Mouse (Mus musculus) myocyte (in vitro differentiated cells): ENCODE measurements around the gene Olfml2b. TPM values are rescaled to one million over a fixed set of nuclear protein-coding genes. Genes with fewer than 3 reads are reported as not detected.

ENCODE experiments used
- H3K27me3 ChIP-seq: one replicate; pipeline ENCODE4 v1.6.1; 2011; ENCODE audit not compliant: control insufficient read depth, insufficient read depth, insufficient read length
- H3K36me3 ChIP-seq: one replicate; pipeline ENCODE4 v1.6.1; 2011; ENCODE audit not compliant: control insufficient read depth, insufficient read depth
- H3K4me2 ChIP-seq: one replicate; pipeline ENCODE4 v1.6.1; 2011; ENCODE audit warnings: low read depth, control low read depth
- H3K4me3 ChIP-seq: one replicate; pipeline ENCODE4 v1.5.1; 2011; ENCODE audit warnings: mild to moderate bottlenecking, control low read depth, moderate library complexity
- H3K79me2 ChIP-seq: one replicate; pipeline ENCODE4 v1.6.1; 2011; ENCODE audit not compliant: control insufficient read depth, insufficient read depth
- H3ac ChIP-seq: one replicate; pipeline ENCODE4 v1.6.1; 2011; ENCODE audit not compliant: control insufficient read depth, insufficient read length
- E2F4 ChIP-seq: IDR thresholded peaks from one replicate; pipeline ENCODE4 v1.6.1; 2011; ENCODE audit warnings: mild to moderate bottlenecking, control low read depth, moderate library complexity; ENCODE audit not compliant: insufficient read depth
- MYOD1 ChIP-seq, 3 experiments: IDR thresholded peaks; one replicate each; pipeline ENCODE4 v1.6.1; 2011; ENCODE audit warnings: control low read depth in 2 of 3, low read depth in 2 of 3, mild to moderate bottlenecking in 2 of 3, moderate library complexity in 1 of 3; ENCODE audit not compliant: insufficient read length in 2 of 3, control insufficient read depth in 1 of 3
- MYOG ChIP-seq, 3 experiments: IDR thresholded peaks; one replicate each; pipeline ENCODE4 v1.6.1; 2011; ENCODE audit warnings: control low read depth in 2 of 3, low read depth in 2 of 3, mild to moderate bottlenecking in 2 of 3; ENCODE audit not compliant: insufficient read length in 2 of 3, control insufficient read depth in 1 of 3, insufficient read depth in 1 of 3
- POLR2A ChIP-seq: IDR thresholded peaks from one replicate; pipeline ENCODE4 v1.6.1; 2011; ENCODE audit warnings: low read depth, mild to moderate bottlenecking, control low read depth, moderate library complexity; ENCODE audit not compliant: insufficient read length
- POLR2AphosphoS2 ChIP-seq: IDR thresholded peaks from one replicate; pipeline ENCODE4 v1.6.1; 2011; ENCODE audit warnings: low read depth, control low read depth; ENCODE audit not compliant: insufficient read length
- REST ChIP-seq: IDR thresholded peaks from one replicate; pipeline ENCODE4 v1.6.1; 2011; ENCODE audit warnings: mild to moderate bottlenecking, control low read depth, moderate library complexity; ENCODE audit not compliant: insufficient read depth, insufficient read length
- SRF ChIP-seq: IDR thresholded peaks from one replicate; pipeline ENCODE4 v1.6.1; 2011; ENCODE audit warnings: low read depth; ENCODE audit not compliant: control insufficient read depth, insufficient read length
- TCF12 ChIP-seq: IDR thresholded peaks from one replicate; pipeline ENCODE4 v1.6.1; 2011; ENCODE audit warnings: mild to moderate bottlenecking, control low read depth; ENCODE audit not compliant: poor library complexity, insufficient read depth, severe bottlenecking
- TCF3 ChIP-seq: IDR thresholded peaks from one replicate; pipeline ENCODE4 v1.6.1; 2011; ENCODE audit warnings: low read depth, control low read depth; ENCODE audit not compliant: insufficient read length
- USF1 ChIP-seq: IDR thresholded peaks from one replicate; pipeline ENCODE4 v1.6.1; 2011; ENCODE audit warnings: low read depth, mild to moderate bottlenecking, control low read depth, moderate library complexity
- polyA plus RNA-seq: library from polyadenylated mRNA; unstranded; fragments of >200 nt; fragmentation: generic; extraction: Trizol; gene quantifications from one replicate; pipeline ENCODE4 v1.2.1, GENCODE M21; 2012; ENCODE audit warnings: missing spikeins

Olfml2b gene
- polyA plus RNA-seq, 1 experiment: 69.0 TPM

DNA sequence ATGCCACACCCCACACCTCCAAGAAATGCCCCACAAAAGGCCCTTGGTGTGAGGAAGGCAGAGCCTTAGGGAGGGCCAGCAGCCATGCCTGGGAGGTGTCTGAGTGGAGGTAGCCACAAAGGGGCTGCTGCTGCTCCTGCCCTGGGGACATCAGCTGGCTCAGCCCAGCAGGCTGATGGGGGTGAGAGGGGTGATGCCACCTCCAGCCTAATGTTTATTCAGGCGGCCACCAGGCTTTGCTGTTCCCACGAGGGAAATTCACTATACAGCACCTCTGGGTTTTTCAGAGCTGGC, 12.8 kb downstream of the Olfml2b start:
- Histone ChIP-seq H3K79me2 (no peaks in the 10 kb centered on the region), H3K4me3 (no peak overlapping the region), H3K36me3 (peaks cover 10% of the 10 kb centered on the region), H3K4me2 (peak overlapping the region; percentile 48), H3K27me3 (no peaks in the 10 kb centered on the region), H3ac (no peak overlapping the region)
- peak in 2 of 3 experiments; percentile 34 to 59 for TF ChIP-seq MYOG (IDR thresholded peaks at IDR 0.05; ENCODE audit: control insufficient read depth in 1 of 3, insufficient read depth in 1 of 3, insufficient read length in 2 of 3, low read depth in 2 of 3)
- TF ChIP-seq SRF: no peak
- peak in 1 of 3 experiments; percentile 70 for TF ChIP-seq MYOD1 (IDR thresholded peaks at IDR 0.05; ENCODE audit: control insufficient read depth in 1 of 3, insufficient read length in 2 of 3, low read depth in 2 of 3)
- no peak for TF ChIP-seq TCF3

GRCm38 (mm10) chr1:170657643-170658314, 13.4 kb downstream of the Olfml2b start:
- Histone ChIP-seq H3K36me3 (peaks cover 8% of the 10 kb centered on the region), H3K4me2 (peak overlapping the region; percentile 48), H3K27me3 (no peaks in the 10 kb centered on the region), H3K4me3 (no peak overlapping the region), H3ac (no peak overlapping the region), H3K79me2 (no peaks in the 10 kb centered on the region)
- TF ChIP-seq TCF3: no peak
- TF ChIP-seq MYOG (IDR thresholded peaks at IDR 0.05; ENCODE audit: control insufficient read depth in 1 of 3, insufficient read depth in 1 of 3, insufficient read length in 2 of 3, low read depth in 2 of 3): peak in 2 of 3 experiments; percentile 39 to 67
- peak; percentile 5 to 75 (median 40) for TF ChIP-seq MYOD1 (IDR thresholded peaks at IDR 0.05; ENCODE audit: control insufficient read depth in 1 of 3, insufficient read length in 2 of 3, low read depth in 2 of 3)
- TF ChIP-seq SRF: no peak

- Histone ChIP-seq H3K79me2 (no peaks in the 10 kb centered on the region), H3K36me3 (peaks cover 5% of the 10 kb centered on the region), H3K4me2 (no peak overlapping the region), H3ac (no peak overlapping the region), H3K4me3 (no peak overlapping the region), H3K27me3 (no peaks in the 10 kb centered on the region)
- TF ChIP-seq MYOD1 (IDR thresholded peaks at IDR 0.05; ENCODE audit: control insufficient read depth in 1 of 3, insufficient read length in 2 of 3, low read depth in 2 of 3) (no peak), SRF (no peak), POLR2AphosphoS2 (no peak), TCF12 (no peak), MYOG (IDR thresholded peaks at IDR 0.05; ENCODE audit: control insufficient read depth in 1 of 3, insufficient read depth in 1 of 3, insufficient read length in 2 of 3, low read depth in 2 of 3) (no peak), POLR2A (no peak)
Observed at GRCm38 (mm10) chr1:170659260-170659659, 14.9 kb downstream of the Olfml2b start.

- TF ChIP-seq MYOG (IDR thresholded peaks at IDR 0.05; ENCODE audit: control insufficient read depth in 1 of 3, insufficient read depth in 1 of 3, insufficient read length in 2 of 3, low read depth in 2 of 3): peak in 1 of 3 experiments; percentile 36
- TF ChIP-seq E2F4: no peak
- Histone ChIP-seq H3K4me2 (peak overlapping the region; percentile 96), H3K27me3 (no peaks in the 10 kb centered on the region), H3K79me2 (no peaks in the 10 kb centered on the region), H3ac (no peak overlapping the region), H3K36me3 (peaks cover 19% of the 10 kb centered on the region), H3K4me3 (no peak overlapping the region)
Observed at GRCm38 (mm10) chr1:170664620-170665185, 20.4 kb downstream of the Olfml2b start.

DNA sequence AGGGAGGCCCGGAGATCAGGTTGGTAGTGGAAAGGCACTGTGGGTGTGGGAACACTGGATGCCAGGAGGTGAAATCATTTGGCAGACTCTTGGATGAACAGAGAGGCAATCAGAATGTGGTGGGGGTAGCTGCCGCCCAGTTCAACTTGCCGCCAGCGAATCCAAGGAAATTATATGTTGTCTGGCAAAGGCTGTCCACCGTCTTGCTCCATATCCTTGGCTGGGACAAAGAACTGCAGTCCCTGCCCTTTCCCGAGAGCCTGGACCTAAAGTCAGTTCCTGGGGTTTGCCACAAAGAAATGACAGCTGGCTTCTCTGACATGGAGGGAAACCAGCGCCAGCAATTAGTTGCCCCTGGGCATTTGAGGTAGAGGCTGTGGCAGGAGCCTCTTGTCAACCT, 20.9 kb downstream of the Olfml2b start:
- peaks cover 24% of the 10 kb centered on the region for H3K36me3 ChIP-seq
- no peak for TF ChIP-seq REST
- TF ChIP-seq POLR2A: no peak
- TF ChIP-seq MYOD1 (IDR thresholded peaks at IDR 0.05; ENCODE audit: control insufficient read depth in 1 of 3, insufficient read length in 2 of 3, low read depth in 2 of 3): peak in 2 of 3 experiments; percentile 31 to 38
- TF ChIP-seq MYOG (IDR thresholded peaks at IDR 0.05; ENCODE audit: control insufficient read depth in 1 of 3, insufficient read depth in 1 of 3, insufficient read length in 2 of 3, low read depth in 2 of 3): peak in 2 of 3 experiments; percentile 25 to 75
- H3K79me2 ChIP-seq: no peaks in the 10 kb centered on the region
- H3K4me3 ChIP-seq: no peak overlapping the region
- no peak overlapping the region for H3ac ChIP-seq
- peak overlapping the region; percentile 96 for H3K4me2 ChIP-seq
- H3K27me3 ChIP-seq: no peaks in the 10 kb centered on the region

DNA sequence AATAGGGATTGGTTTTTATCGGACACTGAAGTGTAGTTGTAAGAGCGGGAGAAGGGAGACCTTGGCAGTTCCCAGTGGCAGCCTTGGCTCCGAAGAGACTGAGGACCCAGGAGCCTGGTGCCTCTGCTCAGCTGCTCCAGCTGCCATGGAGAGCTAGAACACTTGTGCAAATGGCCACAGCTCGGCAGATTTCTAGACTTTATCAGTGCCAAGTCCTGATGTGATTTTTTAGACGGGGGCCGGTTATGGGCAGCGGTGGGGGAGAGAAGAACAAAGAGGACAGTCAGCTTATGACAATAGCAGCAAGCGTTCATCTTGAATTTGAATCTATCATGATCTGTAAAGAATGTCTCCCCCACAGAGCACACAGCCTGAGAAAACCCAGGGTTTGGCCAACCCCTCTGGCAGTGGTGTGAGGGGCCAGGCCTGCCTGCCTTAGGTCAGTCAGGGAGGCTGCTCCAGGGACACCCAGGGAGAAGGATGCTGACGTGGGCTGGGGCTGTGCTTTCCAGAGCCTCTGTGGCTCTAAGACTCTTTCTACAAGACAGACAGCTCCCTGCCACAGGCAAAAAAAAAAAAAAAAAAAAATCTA, 29.9 kb downstream of the Olfml2b start:
- H3K36me3 ChIP-seq: peaks cover 13% of the 10 kb centered on the region
- TF ChIP-seq TCF12: no peak
- TF ChIP-seq SRF: no peak
- no peak for TF ChIP-seq USF1
- no peak for TF ChIP-seq POLR2AphosphoS2

More for the DNA sequence above, 29.9 kb downstream of the Olfml2b start:
- Histone ChIP-seq H3K4me3 (no peak overlapping the region), H3K27me3 (no peaks in the 10 kb centered on the region), H3ac (no peak overlapping the region), H3K79me2 (no peaks in the 10 kb centered on the region), H3K4me2 (no peak overlapping the region)
